ENCODE assay signal across 38 mouse cellular contexts in genomic region chr5:67043932-67044331, GRCm38 (mm10). TPM values are rescaled to one million over a fixed set of nuclear protein-coding genes. Genes with fewer than 3 reads are reported as not detected.
"Had no signal": no experiment of that assay in that cellular context is flagged by ENCODE, and none has a peak within 500 bp of the region (broad histone marks: within the 10 kb centered on the region; RNA-seq: fewer than 3 reads in every experiment).

No protein-coding gene starts in this region.

- H3K4me1 ChIP-seq: heart, embryonic 10.5 days; heart, embryonic 12.5 days; hindbrain, embryonic 13.5 days; hindbrain, embryonic 15.5 days; kidney, embryonic 15.5 days; limb, embryonic 10.5 days; limb, embryonic 12.5 days; liver, embryonic 13.5 days; liver, embryonic 15.5 days had no signal

- H3K9me3 ChIP-seq: heart, embryonic 10.5 days; heart, embryonic 12.5 days; hindbrain, embryonic 13.5 days; hindbrain, embryonic 15.5 days; kidney, embryonic 15.5 days; limb, embryonic 10.5 days; limb, embryonic 12.5 days; liver, embryonic 13.5 days; liver, embryonic 15.5 days had no signal

- ATAC-seq: hindbrain, postnatal 0 days; intestine, embryonic 16.5 days had no signal

- H3K4me2 ChIP-seq: heart, embryonic 12.5 days; hindbrain, embryonic 13.5 days; hindbrain, embryonic 15.5 days; kidney, embryonic 15.5 days; limb, embryonic 12.5 days; liver, embryonic 11.5 days; liver, embryonic 13.5 days; liver, embryonic 15.5 days had no signal

- H3K4me3 ChIP-seq: heart, embryonic 10.5 days; heart, embryonic 12.5 days; hindbrain, embryonic 13.5 days; hindbrain, embryonic 15.5 days; kidney, embryonic 15.5 days; limb, embryonic 10.5 days; limb, embryonic 12.5 days; liver, embryonic 13.5 days; liver, embryonic 15.5 days had no signal

- H3K9ac ChIP-seq: heart, embryonic 12.5 days; hindbrain, embryonic 13.5 days; hindbrain, embryonic 15.5 days; kidney, embryonic 15.5 days; limb, embryonic 12.5 days; liver, embryonic 13.5 days; liver, embryonic 15.5 days had no signal

- DNase-seq: gastrocnemius, postnatal 14 days; gastrocnemius, postnatal 36 days; heart, adult 18-20 months; heart, postnatal 14 days; heart, postnatal 36 days; kidney, adult 11 months; kidney, adult 2 months; kidney, adult 9 months; kidney, postnatal 14 days; kidney, postnatal 36 days; layer of hippocampus, adult 9-11 months; layer of hippocampus, postnatal 36 days; liver; liver, embryonic 13.5 days had no signal

- H3K36me3 ChIP-seq: heart, embryonic 10.5 days; heart, embryonic 12.5 days; hindbrain, embryonic 15.5 days; liver, embryonic 13.5 days; liver, embryonic 15.5 days had no signal

- H3K27ac ChIP-seq: heart, embryonic 10.5 days; hindbrain, embryonic 13.5 days; hindbrain, embryonic 15.5 days; hindbrain, postnatal 0 days; kidney, embryonic 15.5 days; kidney, postnatal 0 days; limb, embryonic 10.5 days; limb, embryonic 12.5 days; liver, embryonic 13.5 days; liver, embryonic 15.5 days had no signal

- H3K27me3 ChIP-seq: hindbrain, embryonic 15.5 days; kidney, embryonic 15.5 days; limb, embryonic 12.5 days; liver, embryonic 13.5 days; liver, embryonic 15.5 days had no signal

RNA-seq across cellular contexts. Expression of gene Phox2b, which starts 55.2 kb away (rescaled TPM):
- total RNA-seq: gastrocnemius, adult 18-20 months; gastrocnemius, adult 8-10 months; gastrocnemius, postnatal 14 days; gastrocnemius, postnatal 36 days; heart, adult 18-20 months; heart, adult 8-10 months; heart, postnatal 14 days; heart, postnatal 36 days; hematopoietic stem cell, adult 5-6 weeks; layer of hippocampus, adult 18-20 months; layer of hippocampus, adult 8-10 months; layer of hippocampus, postnatal 14 days; layer of hippocampus, postnatal 36 days; left cerebral cortex, adult 18-20 months; left cerebral cortex, adult 8-10 months; left cerebral cortex, postnatal 10 days; left cerebral cortex, postnatal 25 days had no signal
- polyA plus RNA-seq: gonadal fat pad, adult 2 months; heart, embryonic 12.5 days had no signal
